Mouse (Mus musculus) left cerebral cortex, postnatal 25 days (tissue): ENCODE results near the gene Idnk. TPM values are rescaled to one million over a fixed set of nuclear protein-coding genes. Genes with fewer than 3 reads are reported as not detected.

Experiments
- DNase-seq, 2 experiments: peaks; one replicate each; pipeline ENCODE4 v3.0.0; 2022; ENCODE audit warnings: low spot score in 2 of 2, mixed read lengths in 1 of 2
- intact Hi-C: fragments of 180-260 bp; cut with DNase I; formaldehyde crosslinking; loops from one replicate; pipeline ENCODE4 v1.15.1; 2025
- total RNA-seq, 2 experiments: library from RNA; stranded (reverse); gene quantifications; 2 replicates each; pipeline ENCODE4 v1.2.3; 2021

The Idnk gene
- total RNA-seq, 2 experiments from 2014 or later, result 28.3 to 30.0 TPM

- intact Hi-C loops, result loop anchor here (10.0 kb wide), 2 partner anchors 89 to 199 kb away; partner anchors contain the start of genes 2210016F16Rik and Gkap1
- DNase-seq, result peak in 1 of 2 experiments; percentile 68
Observed at GRCm38 (mm10) chr13:58186281-58186680, 28.8 kb downstream of the Idnk start.

DNA sequence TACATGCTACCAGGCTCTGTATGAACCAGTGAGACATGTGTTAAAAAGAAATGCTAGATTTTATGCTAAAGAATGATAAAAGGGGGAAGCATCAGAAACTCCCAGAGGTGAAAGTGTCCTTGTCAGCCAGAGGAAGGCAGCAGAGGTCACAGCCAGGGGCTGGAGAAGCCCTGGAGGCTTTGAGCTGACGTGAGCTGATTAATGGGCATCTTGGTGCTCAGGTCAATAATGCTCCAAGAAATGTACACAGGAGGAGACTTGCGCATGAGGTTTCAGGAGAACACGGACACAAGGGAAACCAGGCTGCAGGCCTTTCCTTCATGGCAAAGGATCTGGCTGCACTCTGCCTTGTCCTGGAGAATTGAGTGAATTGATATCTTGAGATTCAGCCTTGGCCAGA is 30.3 kb downstream of the Idnk start:
- intact Hi-C loops, result loop anchor here (10.0 kb wide), 2 partner anchors 87 to 197 kb away; partner anchors contain the start of genes 2210016F16Rik and Gkap1
- DNase-seq, result no peak

DNA sequence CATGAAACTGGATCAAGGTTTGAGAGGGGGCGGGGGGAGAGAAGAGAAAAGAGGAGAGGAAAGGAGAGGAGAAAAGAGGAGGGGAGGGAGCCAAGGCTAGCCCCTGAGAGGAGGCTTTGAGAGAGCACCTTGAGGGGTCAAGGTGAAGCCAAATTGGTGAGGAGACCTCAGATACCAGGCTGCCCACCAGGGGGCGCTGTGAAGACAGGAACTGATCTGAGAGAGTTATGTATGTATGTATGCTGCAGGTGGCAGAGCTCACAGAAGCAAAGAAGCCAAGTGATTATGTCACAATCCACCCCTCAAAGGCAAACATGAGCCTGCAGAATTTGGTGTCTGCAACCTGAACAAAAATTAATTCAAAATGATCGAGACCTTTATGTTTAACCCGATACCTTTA is 31.0 kb downstream of the Idnk start:
- intact Hi-C loops, result loop anchor here (10.0 kb wide), 2 partner anchors 86 to 196 kb away; partner anchors contain the start of genes 2210016F16Rik and Gkap1
- DNase-seq, result peak; percentile 79 to 89

DNA sequence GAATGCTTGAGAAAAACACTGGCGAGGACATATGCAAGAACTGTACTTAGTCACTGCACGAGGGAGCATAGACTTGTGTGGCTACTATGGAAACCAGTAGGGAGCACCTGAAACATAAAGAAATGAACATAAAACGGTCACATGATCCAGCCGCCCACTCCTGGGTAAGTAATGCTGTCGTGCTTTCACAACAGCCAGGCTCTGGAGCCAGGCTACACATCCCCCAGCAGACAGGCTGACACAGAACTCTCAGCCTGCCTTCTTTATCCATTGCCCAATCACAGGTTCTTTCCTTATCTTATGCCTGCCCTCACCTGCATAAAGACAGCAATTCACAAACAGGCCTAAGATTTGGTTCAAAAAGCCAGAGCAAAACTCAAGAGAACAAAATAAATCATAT is 32.0 kb downstream of the Idnk start:
- intact Hi-C loops, result loop anchor here (10.0 kb wide), 2 partner anchors 85 to 195 kb away; partner anchors contain the start of genes 2210016F16Rik and Gkap1
- DNase-seq, result peak; percentile 47 to 80

GRCm38 (mm10) chr13:58191516-58191915 is 34.1 kb downstream of the Idnk start:
- intact Hi-C loops, result no loop called here
- DNase-seq, result no peak

DNA sequence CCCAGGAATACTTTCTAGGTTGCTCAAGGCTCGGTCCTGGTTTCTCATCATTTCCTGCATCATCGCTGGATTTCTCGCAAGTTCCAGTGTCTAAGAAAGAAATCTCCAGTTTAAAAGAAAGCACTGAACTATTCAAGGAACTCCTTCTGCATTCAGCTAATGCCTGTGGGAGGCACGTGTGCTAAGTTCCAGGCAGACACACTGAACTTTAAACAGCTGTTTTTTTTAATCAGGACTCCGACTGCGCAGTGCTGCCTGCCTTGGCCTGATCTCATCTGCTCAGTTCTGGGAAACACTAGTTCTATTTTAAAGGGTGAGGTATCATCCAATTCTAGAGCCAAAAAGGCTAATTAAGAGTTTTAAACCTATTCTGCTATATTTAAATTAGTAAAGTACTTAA is 34.7 kb downstream of the Idnk start:
- intact Hi-C loops, result no loop called here
- DNase-seq, result peak in 1 of 2 experiments; percentile 45

- DNase-seq, result no peak
- intact Hi-C loops, result no loop called here
Observed at GRCm38 (mm10) chr13:58193221-58193620, 35.8 kb downstream of the Idnk start.

GRCm38 (mm10) chr13:58194908-58195307 is 37.5 kb downstream of the Idnk start:
- DNase-seq, result no peak
- intact Hi-C loops, result no loop called here

- intact Hi-C loops, result no loop called here
- DNase-seq, result no peak
Observed at GRCm38 (mm10) chr13:58197211-58197610, 39.8 kb downstream of the Idnk start.

- no peak for DNase-seq
- intact Hi-C loops, result no loop called here
Observed at GRCm38 (mm10) chr13:58197981-58198640, 40.7 kb downstream of the Idnk start.

- intact Hi-C loops, result no loop called here
- DNase-seq, result no peak
Observed at GRCm38 (mm10) chr13:58201343-58201742, 43.9 kb downstream of the Idnk start.

- intact Hi-C loops, result no loop called here
- DNase-seq, result no peak
Observed at GRCm38 (mm10) chr13:58201908-58202307, 44.5 kb downstream of the Idnk start.

GRCm38 (mm10) chr13:58202903-58203302 is 45.5 kb downstream of the Idnk start:
- peak in 1 of 2 experiments; percentile 85 for DNase-seq
- intact Hi-C loops, result no loop called here

GRCm38 (mm10) chr13:58204202-58204601 is 46.8 kb downstream of the Idnk start:
- DNase-seq, result no peak
- intact Hi-C loops, result no loop called here

DNA sequence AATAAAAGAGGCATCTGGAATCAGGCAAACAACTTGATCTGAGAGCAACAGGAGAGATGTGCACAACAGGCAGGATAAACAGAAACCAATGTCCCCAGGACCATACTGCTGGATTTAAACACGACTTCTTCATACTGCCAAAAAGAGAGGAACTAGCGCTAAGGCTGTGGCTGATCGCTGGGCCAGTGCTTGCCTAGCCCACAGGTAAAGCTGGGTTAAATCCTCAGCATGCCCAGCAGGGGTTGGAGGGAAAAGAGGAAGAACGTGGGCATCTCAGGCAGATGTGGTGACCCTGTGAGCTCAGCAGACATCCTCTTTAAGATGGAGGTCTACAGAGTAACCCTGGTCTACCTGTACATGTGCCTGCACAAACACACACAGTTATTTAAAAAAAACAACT is 47.5 kb downstream of the Idnk start:
- no peak for DNase-seq
- intact Hi-C loops, result no loop called here

DNA sequence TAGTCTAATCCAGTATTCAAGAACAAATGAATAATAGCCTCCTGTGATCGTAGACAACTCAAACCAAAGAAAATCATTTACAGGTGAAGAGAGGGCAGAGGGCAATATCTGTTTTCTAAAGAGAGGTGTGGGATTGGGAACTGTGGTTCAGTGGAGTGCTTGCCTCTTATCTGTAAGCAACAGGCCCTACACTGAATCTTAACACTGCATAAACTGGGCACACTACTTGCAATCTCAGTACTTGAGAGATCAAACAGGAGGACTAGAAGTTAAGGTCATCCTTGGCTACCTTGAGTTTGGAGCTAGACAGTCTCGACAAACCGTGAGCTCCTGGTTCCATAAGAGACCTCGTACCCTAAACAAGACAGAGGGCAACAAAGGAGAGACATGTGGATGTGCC is 48.6 kb downstream of the Idnk start:
- intact Hi-C loops, result no loop called here

GRCm38 (mm10) chr13:58210441-58210840 is 53.0 kb downstream of the Idnk start:
- no peak for DNase-seq
- intact Hi-C loops, result no loop called here

More for the DNA sequence above, 48.6 kb downstream of the Idnk start:
- no peak for DNase-seq

DNA sequence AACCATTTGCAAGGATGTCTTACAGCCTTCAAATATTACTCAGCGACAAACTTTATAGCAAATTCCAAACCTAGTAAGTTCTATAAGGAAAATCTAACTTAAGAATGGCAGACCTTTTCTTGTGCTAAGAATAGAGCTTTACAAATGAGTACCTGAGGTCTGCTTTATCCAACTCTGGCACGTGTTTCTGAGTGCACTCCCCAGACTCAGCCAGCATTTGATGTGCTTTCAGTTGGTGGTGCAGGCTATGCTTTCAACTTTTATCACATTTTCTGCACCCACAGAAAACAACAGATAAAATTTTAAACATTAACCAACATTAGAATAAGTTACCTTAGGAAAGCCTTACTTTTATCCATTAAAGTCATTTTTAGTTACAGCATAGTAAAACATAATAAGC is 55.1 kb downstream of the Idnk start:
- DNase-seq, result no peak
- intact Hi-C loops, result no loop called here

GRCm38 (mm10) chr13:58213801-58214200 is 56.4 kb downstream of the Idnk start:
- intact Hi-C loops, result no loop called here
- DNase-seq, result no peak
